Mouse (Mus musculus) liver, postnatal 0 days (tissue): ENCODE data around the gene Ugt2b1.

Source experiments
- CTCF ChIP-seq: sonication (generic); IDR thresholded peaks from 2 replicates; pipeline ENCODE4 v1.5.1; 2016; ENCODE audit warnings: antibody characterized with exemption, low read depth
- EP300 ChIP-seq: IDR thresholded peaks from 2 replicates; pipeline ENCODE4 v1.6.1; 2016; ENCODE audit warnings: antibody characterized with exemption, low read depth, mild to moderate bottlenecking

GRCm38 (mm10) chr5:86871877-86872276 is 54.5 kb downstream of the Ugt2b1 start:
- TF ChIP-seq EP300 = no peak
- no peak for TF ChIP-seq CTCF
